Mouse (Mus musculus) left cerebral cortex, postnatal 10 days (tissue): ENCODE data around the gene Cpeb4. TPM values are rescaled to one million over a fixed set of nuclear protein-coding genes. Genes with fewer than 3 reads are reported as not detected.
A peak's percentile ranks its signal among the peaks of the same experiment; 100 is the strongest.
"Not testable (repeated sequence)": the region's sequence is repeated elsewhere in the genome, so short reads cannot be mapped to it uniquely, and the experiment has no call there.

Experiments used
- DNase-seq, 2 experiments: peaks; one replicate each; pipeline ENCODE4 v3.0.0; 2021 to 2022; ENCODE audit warnings: low spot score in 2 of 2, mixed read lengths in 1 of 2; ENCODE audit errors: extremely low spot score in 1 of 2
- intact Hi-C: fragments of 180-260 bp; cut with DNase I; formaldehyde crosslinking; loops from one replicate; pipeline ENCODE4 v1.15.1; 2025
- total RNA-seq, 2 experiments: library from RNA; stranded (reverse); gene quantifications; 2 replicates each; pipeline ENCODE4 v1.2.3; 2021

The Cpeb4 gene
- total RNA-seq, 2 experiments from 2014 or later: 157 to 163 TPM

- DNase-seq: no peak
- intact Hi-C loops: no loop called here
Observed at GRCm38 (mm10) chr11:31843834-31844188, 28.2 kb upstream of the Cpeb4 start.

GRCm38 (mm10) chr11:31845111-31845510 is 26.9 kb upstream of the Cpeb4 start:
- DNase-seq, intact Hi-C loops: not testable (repeated sequence)

GRCm38 (mm10) chr11:31846771-31847468 is 25.1 kb upstream of the Cpeb4 start:
- intact Hi-C loops: no loop called here
- DNase-seq: no peak

- intact Hi-C loops: no loop called here
- DNase-seq: no peak
Observed at GRCm38 (mm10) chr11:31847469-31847805, 24.6 kb upstream of the Cpeb4 start.

GRCm38 (mm10) chr11:31848725-31849124 is 23.3 kb upstream of the Cpeb4 start:
- no peak for DNase-seq
- intact Hi-C loops: no loop called here

GRCm38 (mm10) chr11:31850156-31850775 is 21.7 kb upstream of the Cpeb4 start:
- intact Hi-C loops: no loop called here
- peak in 1 of 2 experiments; percentile 9 for DNase-seq

GRCm38 (mm10) chr11:31850995-31851394 is 21.0 kb upstream of the Cpeb4 start:
- DNase-seq: peak in 1 of 2 experiments; percentile 70
- intact Hi-C loops: no loop called here

- intact Hi-C loops: no loop called here
- peak in 1 of 2 experiments; percentile 22 for DNase-seq
Observed at GRCm38 (mm10) chr11:31851702-31852560, 20.1 kb upstream of the Cpeb4 start.

- intact Hi-C loops: no loop called here
- DNase-seq: peak in 1 of 2 experiments; percentile 10
Observed at GRCm38 (mm10) chr11:31854955-31855354, 17.1 kb upstream of the Cpeb4 start.

GRCm38 (mm10) chr11:31857479-31857878 is 14.5 kb upstream of the Cpeb4 start:
- no peak for DNase-seq
- intact Hi-C loops: no loop called here

GRCm38 (mm10) chr11:31861149-31861890 is 10.7 kb upstream of the Cpeb4 start:
- intact Hi-C loops: no loop called here
- no peak for DNase-seq

GRCm38 (mm10) chr11:31867976-31868375 is 4.0 kb upstream of the Cpeb4 start:
- intact Hi-C loops: no loop called here
- DNase-seq: no peak

- intact Hi-C loops: loop anchor here (5.0 kb wide), 2 partner anchors 113 to 193 kb away; no protein-coding TSS in a partner anchor
Observed at GRCm38 (mm10) chr11:31870285-31871010, 1.6 kb upstream of the Cpeb4 start.

GRCm38 (mm10) chr11:31871135-31871541 is 873 bp upstream of the Cpeb4 start:
- DNase-seq: peak in 1 of 2 experiments; percentile 79
- intact Hi-C loops: loop anchor here (5.0 kb wide), 2 partner anchors 114 to 194 kb away; no protein-coding TSS in a partner anchor

More at GRCm38 (mm10) chr11:31870285-31871010, 1.6 kb upstream of the Cpeb4 start:
- DNase-seq: peak; percentile 99 to 100

- DNase-seq: peak in 1 of 2 experiments; percentile 62
Observed at GRCm38 (mm10) chr11:31872546-31873261, 693 bp downstream of the Cpeb4 start.

GRCm38 (mm10) chr11:31874071-31874470 is 2.1 kb downstream of the Cpeb4 start:
- no peak for DNase-seq
- intact Hi-C loops: loop anchor here (5.0 kb wide), 2 partner anchors 117 to 197 kb away; no protein-coding TSS in a partner anchor

More at GRCm38 (mm10) chr11:31872546-31873261, 693 bp downstream of the Cpeb4 start:
- intact Hi-C loops: loop anchor here (5.0 kb wide), 2 partner anchors 115 to 195 kb away; no protein-coding TSS in a partner anchor

GRCm38 (mm10) chr11:31883671-31884070 is 11.7 kb downstream of the Cpeb4 start:
- intact Hi-C loops: no loop called here

More at GRCm38 (mm10) chr11:31883671-31884070, 11.7 kb downstream of the Cpeb4 start:
- no peak for DNase-seq
